Comparison of ENCODE assay signal across 18 mouse cellular contexts in the genomic region with DNA sequence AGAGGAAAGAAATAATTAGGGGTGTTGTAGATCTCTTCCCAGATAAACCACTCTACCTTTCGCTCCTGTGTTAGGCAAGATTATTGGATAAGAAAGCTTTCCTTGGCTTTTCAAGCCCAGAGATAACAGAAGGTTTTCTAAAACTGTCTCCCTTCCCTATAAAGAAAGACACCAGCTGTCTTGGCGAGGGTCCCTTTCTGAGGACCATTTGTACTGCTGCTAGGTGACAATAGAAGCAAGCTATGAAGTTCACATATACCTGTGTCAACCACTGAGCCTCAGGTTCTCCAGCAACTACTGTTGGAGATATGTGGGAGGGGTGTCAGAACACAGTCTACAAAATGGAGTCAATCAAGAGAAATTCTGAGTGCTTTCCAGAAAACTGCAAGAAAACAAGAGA.
DNase-seq lines count a peak whose midpoint lies in the region.
"Had no signal": no experiment of that assay in that cellular context is flagged by ENCODE, and none has a peak within 500 bp of the region (broad histone marks: within the 10 kb centered on the region; RNA-seq: fewer than 3 reads in every experiment).

No protein-coding gene starts in this region.

- peak; percentile 10 for DNase-seq in layer of hippocampus, adult 9-11 months
- no peak for DNase-seq in layer of hippocampus, postnatal 14 days (ENCODE audit: low spot score in 2 of 2)
- peak; percentile 22 to 35 for DNase-seq in left cerebral cortex, postnatal 14 days (ENCODE audit: low spot score in 2 of 2)
- DNase-seq in left cerebral cortex, adult 18-20 months (ENCODE audit: low spot score in 2 of 2): no peak
- DNase-seq in brain, adult 2 months (ENCODE audit: low read depth, low spot score): peak; percentile 43
- peak; percentile 32 for DNase-seq in right cerebral cortex, postnatal 25 days
- no peak for DNase-seq in urinary bladder, adult 18-20 months (ENCODE audit: low spot score in 2 of 2)
- no peak for DNase-seq in kidney, adult 9 months
- DNase-seq: adrenal gland, adult 8-10 months; adrenal gland, postnatal 25 days; cerebellum, adult 18-20 months; cerebellum, adult 9-10 months; cerebellum, postnatal 14 days; gastrocnemius, postnatal 10 days; gastrocnemius, postnatal 36 days; heart, adult 2 months; heart, postnatal 14 days; heart, postnatal 4 days had no signal

- intact Hi-C loops in left cerebral cortex, postnatal 14 days (cut with DNase I): no loop called here

Comparison
In these comparisons a context has a peak if more than half of its experiments do, and no peak if none do; other contexts are left out.
1. DNase-seq: peak in layer of hippocampus, adult 9-11 months (single experiment), left cerebral cortex, postnatal 14 days (2 of 2), brain, adult 2 months (single experiment) and right cerebral cortex, postnatal 25 days (single experiment); none in layer of hippocampus, postnatal 14 days (0 of 2), left cerebral cortex, adult 18-20 months (0 of 2), urinary bladder, adult 18-20 months (0 of 2) and kidney, adult 9 months (single experiment).